Mouse (Mus musculus) heart, embryonic 16.5 days (tissue): ENCODE results near the gene Eml4. TPM values are rescaled to one million over a fixed set of nuclear protein-coding genes. Genes with fewer than 3 reads are reported as not detected.
A peak's percentile ranks its signal among the peaks of the same experiment; 100 is the strongest.

ENCODE experiments used
- ATAC-seq: fragments of 200-750 bp; cut with Nextera tagmentation; replicated peaks from 2 replicates; pipeline ENCODE4 v1.8.0; 2017; ENCODE audit warnings: moderate number of reproducible peaks; ENCODE audit not compliant: insufficient read depth, low FRiP score; ENCODE audit errors: extremely low read depth
- H3K27ac ChIP-seq: fragments of 300-500 bp; sonication (generic); 2 replicates; pipeline ENCODE4 v1.5.1; 2014; ENCODE audit warnings: mild to moderate bottlenecking, low read length, control low read depth, moderate library complexity
- H3K27me3 ChIP-seq: fragments of 300-500 bp; sonication (generic); 2 replicates; pipeline ENCODE4 v1.6.1; 2014; ENCODE audit warnings: low read length, mixed read lengths; ENCODE audit not compliant: control insufficient read depth, insufficient read depth
- H3K36me3 ChIP-seq: fragments of 300-500 bp; sonication (generic); 2 replicates; pipeline ENCODE4 v1.6.1; 2014; ENCODE audit not compliant: control insufficient read depth, insufficient read depth
- H3K4me1 ChIP-seq: fragments of 300-500 bp; sonication (generic); 2 replicates; pipeline ENCODE4 v1.6.1; 2014; ENCODE audit warnings: low read length, mixed read lengths; ENCODE audit not compliant: control insufficient read depth, insufficient read depth
- H3K4me2 ChIP-seq: fragments of 300-500 bp; sonication (generic); 2 replicates; pipeline ENCODE4 v1.6.1; 2014; ENCODE audit warnings: low read depth, mild to moderate bottlenecking, control low read depth, low read length
- H3K4me3 ChIP-seq: fragments of 300-500 bp; sonication (generic); 2 replicates; pipeline ENCODE4 v1.5.1; 2014; ENCODE audit warnings: mild to moderate bottlenecking, control low read depth, low read length
- H3K9ac ChIP-seq: fragments of 300-500 bp; sonication (generic); 2 replicates; pipeline ENCODE4 v1.6.1; 2014; ENCODE audit warnings: low read length, control low read depth
- H3K9me3 ChIP-seq: fragments of 300-500 bp; sonication (generic); replicated peaks from 2 replicates; pipeline ENCODE4 v1.6.1; 2016; ENCODE audit warnings: low read length; ENCODE audit not compliant: control insufficient read depth
- whole genome bisulfite sequencing: fragments of 180-500 bp; shearing (Covaris S2); extraction: QIAGEN DNeasy Blood & Tissue Kit; methylation state at CpG from one replicate; pipeline ENCODE4 v1.1.7; 2014; 5-methylcytosine and 5-hydroxymethylcytosine counted together
- polyA plus RNA-seq: library from polyadenylated mRNA; unstranded; fragments of >200 nt; fragmentation: Nextera tagmentation; extraction: Ambion mirVana; gene quantifications from 2 replicates; pipeline ENCODE4 v1.2.1, GENCODE M21; 2015

The Eml4 gene
- polyA plus RNA-seq, 1 experiment from 2014 or later, result 12.4 TPM

DNA sequence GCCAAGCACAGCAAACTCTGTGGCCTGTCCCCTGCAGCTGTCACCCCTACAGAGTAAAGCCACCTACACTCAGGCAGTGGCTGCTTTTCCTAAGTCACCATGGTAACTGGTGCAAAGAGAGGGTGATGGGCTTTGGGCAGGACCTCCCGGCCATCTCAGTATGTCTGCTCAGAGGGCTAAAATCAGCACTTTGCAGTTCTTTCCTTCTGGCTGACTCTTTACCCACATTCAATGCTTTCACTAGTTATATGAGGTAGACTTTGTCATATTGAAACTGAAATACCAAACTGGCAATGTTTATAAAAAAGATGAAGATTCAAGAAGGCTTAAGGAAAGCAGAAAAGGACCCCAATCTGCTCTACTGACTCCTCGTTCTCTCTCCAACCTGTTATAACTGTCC lies 133.1 kb downstream of the Eml4 start:
- Histone ChIP-seq H3K27ac (no peak overlapping the region), H3K9ac (no peak overlapping the region), H3K4me2 (no peak overlapping the region), H3K4me1 (no peaks in the 10 kb centered on the region), H3K9me3 (no peaks in the 10 kb centered on the region), H3K4me3 (no peak overlapping the region), H3K36me3 (peaks cover 17% of the 10 kb centered on the region), H3K27me3 (no peaks in the 10 kb centered on the region)
- WGBS, result 78% methylated on average over 2 of the region's 2 CpGs
- ATAC-seq, result no peak

DNA sequence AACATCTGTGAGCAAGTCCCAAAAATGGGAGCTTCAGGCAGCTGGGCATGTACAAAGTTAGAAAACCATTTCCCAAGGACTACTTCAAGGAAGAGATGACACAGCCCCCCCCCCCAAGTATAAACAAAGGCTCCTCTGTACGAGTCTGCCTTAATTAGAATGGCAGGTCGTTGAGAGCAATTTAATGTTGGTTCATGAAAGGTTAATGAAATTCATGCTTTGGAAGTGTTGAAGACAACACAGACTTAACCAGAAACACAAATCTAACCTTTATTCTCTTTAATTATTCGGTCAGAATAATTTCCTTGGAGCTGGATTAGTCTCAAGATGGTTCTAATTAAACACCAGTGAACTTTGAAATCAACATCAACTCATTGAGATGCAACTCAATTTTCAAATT lies 137.0 kb downstream of the Eml4 start:
- peaks cover 11% of the 10 kb centered on the region for H3K9me3 ChIP-seq
- no peaks in the 10 kb centered on the region for H3K4me1 ChIP-seq
- no peak overlapping the region for H3K27ac ChIP-seq
- H3K4me3 ChIP-seq, result no peak overlapping the region
- H3K4me2 ChIP-seq, result no peak overlapping the region
- no peaks in the 10 kb centered on the region for H3K27me3 ChIP-seq
- WGBS, result 60% methylated on average over 3 of the region's 3 CpGs
- H3K9ac ChIP-seq, result no peak overlapping the region
- ATAC-seq, result no peak
- H3K36me3 ChIP-seq, result peaks cover 9% of the 10 kb centered on the region

- Histone ChIP-seq H3K36me3 (peaks cover 40% of the 10 kb centered on the region), H3K4me2 (no peak overlapping the region), H3K27ac (no peak overlapping the region), H3K27me3 (no peaks in the 10 kb centered on the region), H3K4me1 (no peaks in the 10 kb centered on the region), H3K4me3 (no peak overlapping the region), H3K9me3 (peaks cover 18% of the 10 kb centered on the region), H3K9ac (no peak overlapping the region)
- ATAC-seq, result no peak
- WGBS, result 95% methylated on average over 5 of the region's 5 CpGs
Measured at GRCm38 (mm10) chr17:83498889-83499288, 148.2 kb downstream of the Eml4 start.

- Histone ChIP-seq H3K36me3 (peaks cover 40% of the 10 kb centered on the region), H3K4me1 (no peaks in the 10 kb centered on the region; the same call in 1 of the 2 replicates), H3K9me3 (peaks cover 18% of the 10 kb centered on the region), H3K4me3 (no peak overlapping the region), H3K27me3 (no peaks in the 10 kb centered on the region), H3K27ac (no peak overlapping the region), H3K9ac (no peak overlapping the region), H3K4me2 (no peak overlapping the region)
- 78% methylated on average over 4 of the region's 4 CpGs for WGBS
- no peak for ATAC-seq
Measured at GRCm38 (mm10) chr17:83499692-83500091, 149.0 kb downstream of the Eml4 start.

- Histone ChIP-seq H3K4me2 (no peak overlapping the region), H3K27ac (no peak overlapping the region), H3K4me3 (no peak overlapping the region), H3K9ac (no peak overlapping the region), H3K27me3 (no peaks in the 10 kb centered on the region), H3K4me1 (peaks cover 7% of the 10 kb centered on the region), H3K36me3 (peaks cover 25% of the 10 kb centered on the region), H3K9me3 (no peaks in the 10 kb centered on the region)
- WGBS, result 82% methylated on average over 2 of the region's 2 CpGs
- ATAC-seq, result no peak
Measured at GRCm38 (mm10) chr17:83503693-83504092, 153.0 kb downstream of the Eml4 start.

DNA sequence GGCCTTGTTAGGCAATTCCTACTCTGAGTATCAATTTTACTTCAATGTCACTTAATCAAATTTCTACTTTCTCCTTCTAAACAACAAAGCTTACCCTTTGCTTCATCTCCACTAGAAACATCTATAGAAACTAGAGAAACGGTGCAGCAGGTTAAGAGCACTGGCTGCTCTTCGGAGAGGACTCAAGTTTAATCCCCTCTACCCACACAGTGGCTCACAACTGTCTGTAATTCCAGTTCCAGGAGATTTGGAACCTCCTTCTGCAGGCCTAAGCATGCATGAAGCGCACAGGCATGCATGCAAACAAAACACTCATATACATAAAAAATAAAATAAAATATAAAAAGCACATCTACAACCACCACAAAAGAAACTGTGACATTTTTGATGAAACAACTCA lies 161.4 kb downstream of the Eml4 start:
- peaks cover 22% of the 10 kb centered on the region for H3K4me1 ChIP-seq
- no peak overlapping the region for H3K9ac ChIP-seq
- H3K27ac ChIP-seq, result no peak overlapping the region
- WGBS, result 84% methylated on average over 3 of the region's 3 CpGs
- ATAC-seq, result no peak
- H3K9me3 ChIP-seq, result no peaks in the 10 kb centered on the region
- no peak overlapping the region for H3K4me3 ChIP-seq
- H3K4me2 ChIP-seq, result no peak overlapping the region
- H3K27me3 ChIP-seq, result no peaks in the 10 kb centered on the region
- H3K36me3 ChIP-seq, result no peaks in the 10 kb centered on the region

DNA sequence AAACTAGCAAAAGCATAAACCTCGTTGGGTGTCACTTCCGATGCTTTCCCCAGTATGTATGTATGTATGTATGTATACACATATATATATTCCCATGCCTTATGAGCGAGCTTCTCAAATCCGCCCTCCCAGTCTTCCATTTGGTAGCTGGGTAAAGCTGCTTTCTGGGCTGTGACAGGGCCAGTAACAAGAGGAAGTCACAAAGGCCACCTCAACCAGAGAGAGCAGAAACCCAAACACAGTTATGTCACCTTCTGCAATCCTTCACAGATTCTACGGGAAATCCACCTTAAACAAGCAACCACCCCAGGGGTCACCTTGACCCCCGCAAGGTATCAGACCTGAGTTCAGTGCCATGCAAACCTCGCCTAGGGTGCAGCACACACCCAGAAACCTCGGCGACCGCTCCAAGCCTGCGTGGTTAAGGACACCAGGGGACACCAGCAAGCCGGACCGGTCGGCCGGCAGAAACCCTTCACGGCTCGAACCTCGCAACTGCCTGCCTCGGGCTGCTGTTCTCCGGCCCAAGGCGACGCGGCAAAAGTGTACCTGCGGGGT lies 163.0 kb downstream of the Eml4 start:
- peaks cover 22% of the 10 kb centered on the region for H3K4me1 ChIP-seq

DNA sequence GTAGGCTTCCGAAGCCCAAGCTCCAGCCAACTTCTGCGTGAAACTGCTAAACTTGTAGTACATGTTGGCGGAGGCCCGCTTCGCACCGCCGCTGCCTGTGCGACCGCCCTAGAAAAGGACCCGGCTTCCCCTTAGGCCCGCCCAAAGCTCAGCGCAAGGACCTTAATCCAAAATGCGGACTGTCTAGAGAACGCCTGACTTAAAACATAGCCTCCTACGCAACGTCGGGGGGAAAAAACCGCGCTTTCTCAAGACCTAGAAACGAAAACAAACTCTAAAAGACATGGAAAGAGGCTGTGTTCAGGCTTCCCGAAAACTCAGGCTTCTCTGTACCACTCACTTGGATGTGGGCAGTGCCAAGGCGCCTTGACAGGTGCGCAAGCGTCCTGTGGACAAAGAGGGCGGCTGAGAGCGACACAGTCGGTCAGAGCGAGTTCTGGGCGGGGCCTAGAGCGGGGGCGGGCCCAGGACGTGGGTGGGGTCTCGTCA lies 163.5 kb downstream of the Eml4 start:
- H3K4me3 ChIP-seq, result peak overlapping the region; percentile 98
- under 1% methylated on average over 33 of the region's 33 CpGs for WGBS
- H3K27me3 ChIP-seq, result no peaks in the 10 kb centered on the region
- no peaks in the 10 kb centered on the region for H3K9me3 ChIP-seq
- ATAC-seq, result peak; percentile 98
- no peaks in the 10 kb centered on the region for H3K36me3 ChIP-seq
- peak overlapping the region; percentile 87 for H3K27ac ChIP-seq
- H3K9ac ChIP-seq, result peak overlapping the region; percentile 97
- peak overlapping the region; percentile 88 for H3K4me2 ChIP-seq
- H3K4me1 ChIP-seq, result peaks cover 22% of the 10 kb centered on the region

More for the DNA sequence above, 163.0 kb downstream of the Eml4 start:
- Histone ChIP-seq H3K9me3 (no peaks in the 10 kb centered on the region), H3K27me3 (no peaks in the 10 kb centered on the region), H3K4me2 (peak overlapping the region; percentile 88), H3K4me3 (peak overlapping the region; percentile 98), H3K36me3 (no peaks in the 10 kb centered on the region), H3K9ac (peak overlapping the region; percentile 97), H3K27ac (peak overlapping the region; percentile 87)
- WGBS, result 1% methylated on average over 24 of the region's 24 CpGs
- peak; percentile 43 for ATAC-seq

DNA sequence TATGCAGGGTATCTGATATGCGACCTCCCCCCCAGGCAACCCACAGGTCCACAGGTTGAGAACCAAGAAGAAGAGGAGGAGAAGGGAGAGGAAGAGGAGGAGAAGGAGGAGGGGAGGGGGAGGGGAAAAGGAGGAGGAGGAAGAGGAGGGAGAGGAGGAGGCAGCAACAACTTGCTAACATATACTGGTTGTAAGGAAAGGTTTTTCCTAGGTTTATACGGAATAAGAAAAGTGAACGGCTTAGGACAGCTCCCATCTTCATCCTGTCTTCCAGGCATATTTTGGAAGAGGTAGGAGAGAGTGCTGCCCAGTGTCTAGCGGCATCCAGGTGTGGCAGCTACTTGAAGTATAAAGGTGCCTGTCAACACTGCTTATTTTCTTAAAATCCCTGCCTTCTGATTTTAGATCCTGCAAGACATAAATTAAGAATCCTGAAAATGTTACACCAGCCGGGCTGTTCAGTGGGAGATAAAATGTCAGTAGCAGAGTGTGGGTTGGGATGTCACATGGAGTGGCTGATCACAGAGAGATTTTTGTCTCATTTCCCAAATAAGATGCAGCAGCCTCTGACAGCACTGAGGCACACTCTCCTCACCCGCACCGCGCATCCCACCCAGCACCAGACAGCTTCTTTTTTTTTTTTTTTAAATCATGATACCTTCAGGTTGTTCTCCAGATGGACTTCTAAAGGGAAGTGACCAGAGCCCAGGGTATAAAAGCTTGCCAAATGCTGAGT lies 166.7 kb downstream of the Eml4 start, which contains the start of gene Cox7a2l:
Cox7a2l (minus strand) TSS at position 51 of the 736 bp plus-strand sequence.
- WGBS, result 84% methylated on average over 8 of the region's 8 CpGs
- no peak for ATAC-seq
- no peak within 1 kb of the TSS for H3K27ac ChIP-seq
- no peaks in the 10 kb centered on the region for H3K36me3 ChIP-seq
- H3K9ac ChIP-seq, result no peak within 1 kb of the TSS
- no peak within 1 kb of the TSS for H3K4me2 ChIP-seq
- H3K27me3 ChIP-seq, result no peaks in the 10 kb centered on the region
- H3K9me3 ChIP-seq, result no peaks in the 10 kb centered on the region
- no peak within 1 kb of the TSS for H3K4me3 ChIP-seq
- H3K4me1 ChIP-seq, result peaks cover 13% of the 10 kb centered on the region
